Mouse (Mus musculus) heart, postnatal 0 days (tissue): ENCODE measurements around the gene Mmrn2. TPM values are rescaled to one million over a fixed set of nuclear protein-coding genes. Genes with fewer than 3 reads are reported as not detected.

ENCODE experiments used
- ATAC-seq: fragments of 200-750 bp; cut with Nextera tagmentation; 2 replicates; pipeline ENCODE4 v1.8.0; 2017; ENCODE audit warnings: low read depth, moderate number of reproducible peaks, moderate library complexity; ENCODE audit not compliant: insufficient read depth
- DNase-seq: peaks from one replicate; pipeline ENCODE4 v3.0.0-alpha.2; 2016; ENCODE audit warnings: low spot score
- H3K27ac ChIP-seq: fragments of 300-500 bp; sonication (generic); 2 replicates; pipeline ENCODE4 v1.5.1; 2014; ENCODE audit warnings: low read depth, mild to moderate bottlenecking
- H3K27me3 ChIP-seq: fragments of 300-500 bp; sonication (generic); 2 replicates; pipeline ENCODE4 v1.6.1; 2014; ENCODE audit warnings: low read length, mixed read lengths; ENCODE audit not compliant: control insufficient read depth, insufficient read depth
- H3K36me3 ChIP-seq: fragments of 300-500 bp; sonication (generic); replicated peaks from 2 replicates; pipeline ENCODE4 v1.6.1; 2014; ENCODE audit warnings: low read length, mixed read lengths; ENCODE audit not compliant: control insufficient read depth, insufficient read depth
- H3K4me1 ChIP-seq: fragments of 300-500 bp; sonication (generic); 2 replicates; pipeline ENCODE4 v1.6.1; 2014; ENCODE audit warnings: antibody characterized with exemption; ENCODE audit not compliant: control insufficient read depth, insufficient read depth
- H3K4me2 ChIP-seq: fragments of 300-500 bp; sonication (generic); 2 replicates; pipeline ENCODE4 v1.6.1; 2014; ENCODE audit warnings: low read depth, mild to moderate bottlenecking, low read length, moderate library complexity
- H3K4me3 ChIP-seq: fragments of 300-500 bp; sonication (generic); 2 replicates; pipeline ENCODE4 v1.5.1; 2014; ENCODE audit warnings: low read depth, low read length
- H3K9ac ChIP-seq: fragments of 300-500 bp; sonication (generic); replicated peaks from 2 replicates; pipeline ENCODE4 v1.6.1; 2014; ENCODE audit warnings: low read depth, low read length, mixed read lengths
- H3K9me3 ChIP-seq: fragments of 300-500 bp; sonication (generic); replicated peaks from 2 replicates; pipeline ENCODE4 v1.6.1; 2016; ENCODE audit warnings: low read length; ENCODE audit not compliant: control insufficient read depth
- CTCF ChIP-seq: IDR thresholded peaks from 2 replicates; pipeline ENCODE4 v1.5.1; 2016; ENCODE audit warnings: antibody characterized with exemption, control low read depth, low read depth
- EP300 ChIP-seq: IDR thresholded peaks from 2 replicates; pipeline ENCODE4 v1.6.1; 2016; ENCODE audit warnings: antibody characterized with exemption, low read depth
- WGBS: fragments of 180-500 bp; shearing (Covaris S2); extraction: QIAGEN DNeasy Blood & Tissue Kit; methylation state at CpG from one replicate; pipeline ENCODE4 v1.1.7; 2014; 5-methylcytosine and 5-hydroxymethylcytosine counted together
- polyA plus RNA-seq: library from polyadenylated mRNA; unstranded; fragments of >200 nt; fragmentation: Nextera tagmentation; extraction: Ambion mirVana; gene quantifications from 2 replicates; pipeline ENCODE4 v1.2.1, GENCODE M21; 2015
- total RNA-seq: library from RNA; depleted of rRNA; stranded (reverse); fragments of >200 nt; gene quantifications from 2 replicates; pipeline ENCODE4 v1.2.3, GENCODE M21; 2014; ENCODE audit warnings: low replicate concordance

Mmrn2 gene
- total and polyA plus RNA-seq, 2 experiments from 2014 or later: 20.4 to 41.7 TPM

DNA sequence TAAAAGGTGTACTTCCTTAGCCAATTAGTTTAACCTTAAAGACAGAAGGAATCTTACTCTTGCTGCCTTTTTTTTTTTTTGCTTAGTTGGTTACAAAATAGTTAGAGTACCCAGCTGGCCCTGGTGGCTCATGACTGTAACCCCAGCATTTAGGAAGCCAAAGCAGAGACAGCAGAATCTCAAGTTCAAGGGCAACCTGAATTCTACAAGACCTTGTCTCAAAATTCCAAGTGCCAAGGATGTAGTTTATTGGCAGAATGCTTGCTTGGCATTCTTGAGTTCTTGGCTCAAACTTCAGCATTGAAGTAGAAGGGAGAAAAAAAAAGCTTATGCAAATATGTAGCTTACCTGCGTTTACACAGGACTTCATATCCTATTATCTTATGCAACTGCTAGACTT lies 53.8 kb downstream of the Mmrn2 start:
- no peak overlapping the region for H3K9ac ChIP-seq
- WGBS: 73% methylated on average over 1 of the region's 1 CpGs
- no peak for ATAC-seq

DNA sequence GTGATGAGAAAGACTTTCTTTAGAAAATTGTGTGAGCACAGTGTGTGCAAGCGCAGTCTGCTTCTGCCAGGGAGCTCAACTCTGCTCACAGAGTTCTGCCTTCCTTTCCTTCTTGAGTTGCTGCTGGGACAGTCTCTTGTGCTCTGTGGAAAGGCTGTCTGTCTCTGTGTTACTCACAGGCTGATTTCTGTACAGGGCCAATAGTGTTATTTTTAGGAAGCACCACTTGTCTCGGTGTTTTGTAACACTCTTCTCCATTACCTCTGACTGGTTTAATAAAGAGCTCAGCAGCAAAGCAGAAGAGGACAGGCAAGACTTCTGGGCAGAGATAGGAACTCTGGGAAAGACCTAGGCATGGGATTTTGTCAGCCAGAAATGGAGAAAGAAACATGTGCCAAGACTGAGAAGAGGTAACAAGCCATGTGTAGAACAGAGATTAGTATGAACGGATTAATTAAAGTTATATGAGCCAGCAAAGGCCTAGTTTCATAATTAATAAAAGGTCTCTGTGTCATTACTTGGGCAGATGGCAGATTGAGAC lies 65.3 kb downstream of the Mmrn2 start:
- TF ChIP-seq CTCF (no peak), EP300 (no peak)
- peak; percentile 46 for DNase-seq
- peaks cover 38% of the 10 kb centered on the region; the same call in 1 of the 2 replicates for H3K36me3 ChIP-seq
- H3K4me3 ChIP-seq: no peak overlapping the region
- 43% methylated on average over 3 of the region's 3 CpGs for WGBS
- peaks cover 8% of the 10 kb centered on the region; the same call in 1 of the 2 replicates for H3K4me1 ChIP-seq
- ATAC-seq: peak; percentile 57
- H3K27ac ChIP-seq: peak overlapping the region; percentile 62
- no peak overlapping the region for H3K9ac ChIP-seq
- no peaks in the 10 kb centered on the region for H3K27me3 ChIP-seq
- no peaks in the 10 kb centered on the region for H3K9me3 ChIP-seq
- no peak overlapping the region; the same call in 1 of the 2 replicates for H3K4me2 ChIP-seq

More for the DNA sequence above, 53.8 kb downstream of the Mmrn2 start:
- H3K4me3 ChIP-seq: no peak overlapping the region
- H3K4me2 ChIP-seq: no peak overlapping the region
- H3K36me3 ChIP-seq: peaks cover 52% of the 10 kb centered on the region
- H3K27ac ChIP-seq: no peak overlapping the region
- no peaks in the 10 kb centered on the region for H3K9me3 ChIP-seq
- no peak for TF ChIP-seq EP300
- TF ChIP-seq CTCF: no peak
- no peaks in the 10 kb centered on the region for H3K27me3 ChIP-seq
- DNase-seq: no peak
- H3K4me1 ChIP-seq: no peaks in the 10 kb centered on the region

DNA sequence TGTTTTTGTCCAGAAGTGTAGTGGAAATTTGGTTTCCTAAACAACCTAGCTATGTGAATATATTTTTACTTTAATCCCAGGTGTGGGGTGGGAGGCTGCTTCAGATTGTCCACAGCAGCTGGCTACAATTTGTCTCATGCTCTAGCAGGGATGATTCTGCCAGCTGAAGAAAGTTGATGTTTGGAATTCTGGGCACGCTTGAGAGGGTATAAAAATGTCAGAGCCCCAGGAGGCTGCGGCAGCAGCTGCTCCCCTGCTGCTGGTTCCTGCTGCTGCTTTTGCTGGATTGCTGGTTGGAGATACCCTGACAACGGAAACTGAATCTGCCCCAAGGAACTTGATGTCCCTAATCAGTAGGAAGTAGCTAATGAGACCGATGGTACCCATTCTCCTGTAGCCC lies 67.3 kb downstream of the Mmrn2 start:
- peaks cover 42% of the 10 kb centered on the region; the same call in 1 of the 2 replicates for H3K36me3 ChIP-seq

DNA sequence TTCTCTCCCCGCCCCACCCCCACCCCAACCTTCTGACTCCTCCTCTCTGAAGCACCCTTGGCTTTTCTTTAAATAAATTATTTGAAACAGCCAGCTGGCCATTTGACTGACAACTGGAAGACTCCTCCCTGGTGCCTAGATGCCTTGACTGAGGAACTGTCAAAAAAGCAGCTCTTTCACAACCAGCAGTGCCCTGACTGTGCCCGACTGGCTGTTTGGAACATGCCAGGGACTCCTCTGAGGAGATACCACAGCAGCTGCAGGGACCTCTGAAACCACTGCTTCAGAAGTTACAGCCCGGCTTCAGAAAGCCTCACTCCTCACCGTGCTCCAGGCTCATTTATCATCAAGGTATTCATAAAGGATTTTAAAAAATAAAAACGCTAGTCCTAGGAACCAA lies 69.1 kb downstream of the Mmrn2 start:
- ATAC-seq (no peak), DNase-seq (no peak)
- Histone ChIP-seq H3K9ac (no peak overlapping the region), H3K9me3 (no peaks in the 10 kb centered on the region), H3K27me3 (no peaks in the 10 kb centered on the region), H3K36me3 (peaks cover 38% of the 10 kb centered on the region; the same call in 1 of the 2 replicates), H3K4me2 (no peak overlapping the region), H3K4me1 (peaks cover 8% of the 10 kb centered on the region; the same call in 1 of the 2 replicates), H3K4me3 (no peak overlapping the region), H3K27ac (no peak overlapping the region)
- WGBS: 68% methylated on average over 5 of the region's 5 CpGs
- TF ChIP-seq CTCF (no peak), EP300 (no peak)

More for the DNA sequence above, 67.3 kb downstream of the Mmrn2 start:
- Histone ChIP-seq H3K27me3 (no peaks in the 10 kb centered on the region), H3K4me1 (peaks cover 8% of the 10 kb centered on the region; the same call in 1 of the 2 replicates), H3K4me2 (no peak overlapping the region), H3K9me3 (no peaks in the 10 kb centered on the region), H3K27ac (0 out of 2 replicates have a peak overlapping the region, but pooled peaks have one; percentile 2), H3K4me3 (no peak overlapping the region), H3K9ac (no peak overlapping the region)
- WGBS: 47% methylated on average over 4 of the region's 4 CpGs
- DNase-seq (no peak), ATAC-seq (no peak)
- no peak for TF ChIP-seq CTCF
- TF ChIP-seq EP300: no peak

DNA sequence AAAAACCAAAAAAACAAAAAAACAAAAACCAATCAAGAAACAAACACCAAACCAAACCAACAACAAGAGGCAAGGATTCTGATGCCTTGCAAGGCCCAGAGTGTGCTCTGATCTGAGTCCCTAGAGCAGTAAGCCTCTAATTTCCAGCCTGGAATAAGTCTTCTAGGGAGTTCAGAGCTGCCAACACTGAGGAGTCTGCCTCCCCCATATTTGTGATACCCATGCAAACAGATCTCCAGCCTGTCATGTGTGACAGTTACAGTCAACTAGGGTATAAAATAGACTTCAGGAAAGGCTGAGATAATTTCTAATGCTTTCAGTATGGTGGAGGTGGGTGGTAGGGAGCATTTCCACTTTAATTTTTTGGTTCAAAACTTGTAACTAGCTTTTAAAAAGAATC lies 69.7 kb downstream of the Mmrn2 start:
- Histone ChIP-seq H3K27me3 (no peaks in the 10 kb centered on the region), H3K4me2 (no peak overlapping the region), H3K27ac (peak overlapping the region; percentile 43; the same call in 1 of the 2 replicates), H3K4me1 (peaks cover 8% of the 10 kb centered on the region; the same call in 1 of the 2 replicates), H3K4me3 (no peak overlapping the region), H3K9ac (no peak overlapping the region), H3K9me3 (no peaks in the 10 kb centered on the region), H3K36me3 (peaks cover 38% of the 10 kb centered on the region; the same call in 1 of the 2 replicates)
- ATAC-seq: no peak
- no peak for DNase-seq
- no peak for TF ChIP-seq EP300
- no peak for TF ChIP-seq CTCF

DNA sequence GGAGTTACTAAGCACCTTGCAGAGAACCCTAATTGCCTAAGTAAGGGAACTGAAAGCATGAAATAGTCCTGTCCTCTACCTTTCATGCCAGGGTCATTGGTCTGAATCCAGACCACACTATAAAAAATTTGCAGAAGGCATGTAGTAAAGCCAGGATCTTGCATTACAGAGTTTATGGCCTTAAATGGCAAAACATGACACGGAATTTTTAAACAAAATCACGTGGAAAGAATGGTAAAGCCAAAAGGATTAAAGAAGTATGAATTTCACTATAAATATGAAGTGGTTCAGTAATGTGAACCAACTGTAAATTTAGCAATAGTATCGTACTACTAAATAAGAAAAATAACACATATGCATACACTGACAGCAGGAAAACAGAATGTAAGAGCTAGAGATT lies 70.1 kb downstream of the Mmrn2 start:
- Histone ChIP-seq H3K36me3 (peaks cover 35% of the 10 kb centered on the region; the same call in 1 of the 2 replicates), H3K27me3 (no peaks in the 10 kb centered on the region), H3K27ac (peak overlapping the region; percentile 43; the same call in 1 of the 2 replicates), H3K9me3 (no peaks in the 10 kb centered on the region), H3K4me3 (no peak overlapping the region), H3K4me1 (peaks cover 11% of the 10 kb centered on the region; the same call in 1 of the 2 replicates), H3K9ac (no peak overlapping the region), H3K4me2 (no peak overlapping the region)
- DNase-seq (no peak), ATAC-seq (no peak)
- 91% methylated on average over 3 of the region's 3 CpGs for WGBS
- TF ChIP-seq CTCF: no peak
- TF ChIP-seq EP300: no peak
